Mouse (Mus musculus) embryonic facial prominence, embryonic 14.5 days (tissue): ENCODE results near the gene Lrrc29. TPM values are rescaled to one million over a fixed set of nuclear protein-coding genes. Genes with fewer than 3 reads are reported as not detected.
A peak's percentile ranks its signal among the peaks of the same experiment; 100 is the strongest.

Experiments used
- ATAC-seq: fragments of 200-750 bp; cut with Nextera tagmentation; 2 replicates; pipeline ENCODE4 v1.8.0; 2017; ENCODE audit warnings: low read depth, moderate number of reproducible peaks, moderate TSS enrichment
- DNase-seq: peaks from one replicate; pipeline ENCODE4 v3.0.0-alpha.2; 2015; ENCODE audit warnings: low spot score
- H3K27ac ChIP-seq: fragments of 300-500 bp; sonication (generic); replicated peaks from 2 replicates; pipeline ENCODE4 v1.5.1; 2014; ENCODE audit warnings: low read depth, mild to moderate bottlenecking, low read length, moderate library complexity
- H3K27me3 ChIP-seq: fragments of 300-500 bp; sonication (generic); replicated peaks from 2 replicates; pipeline ENCODE4 v1.6.1; 2014; ENCODE audit warnings: low read length; ENCODE audit not compliant: control insufficient read depth, insufficient read depth
- H3K36me3 ChIP-seq: fragments of 300-500 bp; sonication (generic); 2 replicates; pipeline ENCODE4 v1.6.1; 2014; ENCODE audit warnings: low read length, mixed read lengths; ENCODE audit not compliant: control insufficient read depth, insufficient read depth
- H3K4me1 ChIP-seq: fragments of 300-500 bp; sonication (generic); 2 replicates; pipeline ENCODE4 v1.6.1; 2014; ENCODE audit warnings: antibody characterized with exemption, low read length; ENCODE audit not compliant: control insufficient read depth, insufficient read depth
- H3K4me2 ChIP-seq: fragments of 300-500 bp; sonication (generic); 2 replicates; pipeline ENCODE4 v1.6.1; 2014; ENCODE audit warnings: low read depth, mild to moderate bottlenecking, low read length, moderate library complexity, mixed read lengths
- H3K4me3 ChIP-seq: fragments of 300-500 bp; sonication (generic); 2 replicates; pipeline ENCODE4 v1.5.1; 2014; ENCODE audit warnings: low read depth, mild to moderate bottlenecking, low read length
- H3K9ac ChIP-seq: fragments of 300-500 bp; sonication (generic); 2 replicates; pipeline ENCODE4 v1.6.1; 2014; ENCODE audit warnings: low read depth, mild to moderate bottlenecking, low read length, moderate library complexity, mixed read lengths
- H3K9me3 ChIP-seq: fragments of 300-500 bp; sonication (generic); 2 replicates; pipeline ENCODE4 v1.6.1; 2016; ENCODE audit warnings: low read length; ENCODE audit not compliant: control insufficient read depth
- WGBS: fragments of 180-500 bp; shearing (Covaris S2); extraction: QIAGEN DNeasy Blood & Tissue Kit; methylation state at CpG from one replicate; pipeline ENCODE4 v1.1.7; 2014; 5-methylcytosine and 5-hydroxymethylcytosine counted together
- polyA plus RNA-seq: library from polyadenylated mRNA; unstranded; fragments of >200 nt; fragmentation: Nextera tagmentation; extraction: Ambion mirVana; gene quantifications from 2 replicates; pipeline ENCODE4 v1.2.1, GENCODE M21; 2014

Gene Lrrc29
- polyA plus RNA-seq, 1 experiment from 2014 or later: 1.4 TPM

DNA sequence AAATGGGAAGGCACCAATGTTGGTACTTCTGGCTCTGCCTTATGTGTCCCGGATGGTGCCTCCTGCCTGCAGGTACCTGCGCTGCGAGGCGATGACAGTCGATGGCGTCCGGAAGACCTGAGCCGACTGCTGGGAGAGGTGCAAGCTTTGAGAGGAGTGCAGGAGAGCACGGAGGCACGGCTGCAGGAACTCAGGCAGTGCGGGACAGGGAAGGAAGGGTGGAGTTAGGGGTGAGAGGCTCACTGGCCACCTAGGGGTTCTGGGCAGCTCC is 55.2 kb downstream of the Lrrc29 start:
- peaks cover 97% of the 10 kb centered on the region for H3K27me3 ChIP-seq
- no peaks in the 10 kb centered on the region for H3K36me3 ChIP-seq
- H3K4me1 ChIP-seq: peaks cover 24% of the 10 kb centered on the region; the same call in 1 of the 2 replicates
- 3% methylated on average over 11 of the region's 11 CpGs for WGBS
- H3K27ac ChIP-seq: no peak overlapping the region
- ATAC-seq (no peak), DNase-seq (no peak)
- peak overlapping the region; percentile 10; the same call in 1 of the 2 replicates for H3K4me2 ChIP-seq
- 0 out of 2 replicates have a peak, but pooled peaks cover 4% of the 10 kb centered on the region for H3K9me3 ChIP-seq
- no peak overlapping the region for H3K9ac ChIP-seq
- H3K4me3 ChIP-seq: peak overlapping the region; percentile 50

GRCm38 (mm10) chr8:105270101-105270915 is 55.8 kb downstream of the Lrrc29 start:
- no peak for ATAC-seq
- Histone ChIP-seq H3K27ac (no peak overlapping the region), H3K9ac (peak overlapping the region; percentile 26), H3K27me3 (peaks cover 98% of the 10 kb centered on the region), H3K4me2 (peak overlapping the region; percentile 88), H3K4me1 (peaks cover 19% of the 10 kb centered on the region; the same call in 1 of the 2 replicates), H3K36me3 (no peaks in the 10 kb centered on the region), H3K9me3 (0 out of 2 replicates have a peak, but pooled peaks cover 4% of the 10 kb centered on the region), H3K4me3 (peak overlapping the region; percentile 50)
- 4% methylated on average over 38 of the region's 39 CpGs for WGBS
- no peak for DNase-seq

DNA sequence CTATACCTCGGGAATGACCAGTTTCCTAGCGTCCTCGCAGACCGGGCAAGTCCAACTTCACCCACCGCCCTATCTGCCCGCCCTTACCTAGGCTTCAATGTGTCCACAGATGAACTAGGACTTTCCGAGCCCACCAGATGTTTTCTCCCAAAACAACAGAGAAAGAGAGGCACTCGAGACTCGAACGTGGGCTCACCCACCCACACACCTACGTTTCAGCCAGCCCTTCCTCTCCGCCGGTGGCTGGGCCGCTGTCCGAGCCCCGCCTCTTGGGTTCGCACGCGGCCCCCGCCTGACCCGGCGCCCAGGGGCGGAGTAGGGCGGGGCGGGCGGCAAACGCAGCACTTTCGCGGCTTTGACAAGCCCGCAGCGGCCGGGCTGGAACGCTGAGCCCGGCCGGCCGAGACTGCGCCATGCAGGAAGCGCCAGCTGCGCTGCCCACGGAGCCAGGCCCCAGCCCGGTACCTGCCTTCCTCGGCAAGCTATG is 56.6 kb downstream of the Lrrc29 start, which contains the start of gene Hsf4:
TSS of gene Hsf4 (plus strand) at position 341 of the 487 bp plus-strand sequence.
- Histone ChIP-seq H3K27me3 (peaks cover 95% of the 10 kb centered on the region), H3K9ac (peak within 1 kb of the TSS; percentile 52), H3K9me3 (0 out of 2 replicates have a peak, but pooled peaks cover 4% of the 10 kb centered on the region), H3K4me2 (peak within 1 kb of the TSS; percentile 88), H3K4me3 (peak within 1 kb of the TSS; percentile 50), H3K36me3 (no peaks in the 10 kb centered on the region), H3K4me1 (peaks cover 24% of the 10 kb centered on the region; the same call in 1 of the 2 replicates), H3K27ac (no peak within 1 kb of the TSS)
- WGBS: 2% methylated on average over 20 of the region's 42 CpGs
- DNase-seq (no peak), ATAC-seq (0 out of 2 replicates have a peak, but pooled peaks have one; percentile 1)

- Histone ChIP-seq H3K4me1 (peaks cover 24% of the 10 kb centered on the region; the same call in 1 of the 2 replicates), H3K9me3 (0 out of 2 replicates have a peak, but pooled peaks cover 4% of the 10 kb centered on the region), H3K27me3 (peaks cover 91% of the 10 kb centered on the region), H3K27ac (no peak overlapping the region), H3K9ac (peak overlapping the region; percentile 26), H3K4me3 (peak overlapping the region; percentile 50), H3K36me3 (no peaks in the 10 kb centered on the region), H3K4me2 (peak overlapping the region; percentile 88)
- ATAC-seq (no peak), DNase-seq (no peak)
- WGBS: under 1% methylated on average over 10 of the region's 10 CpGs
Measured at GRCm38 (mm10) chr8:105269075-105269458, 57.0 kb downstream of the Lrrc29 start.

DNA sequence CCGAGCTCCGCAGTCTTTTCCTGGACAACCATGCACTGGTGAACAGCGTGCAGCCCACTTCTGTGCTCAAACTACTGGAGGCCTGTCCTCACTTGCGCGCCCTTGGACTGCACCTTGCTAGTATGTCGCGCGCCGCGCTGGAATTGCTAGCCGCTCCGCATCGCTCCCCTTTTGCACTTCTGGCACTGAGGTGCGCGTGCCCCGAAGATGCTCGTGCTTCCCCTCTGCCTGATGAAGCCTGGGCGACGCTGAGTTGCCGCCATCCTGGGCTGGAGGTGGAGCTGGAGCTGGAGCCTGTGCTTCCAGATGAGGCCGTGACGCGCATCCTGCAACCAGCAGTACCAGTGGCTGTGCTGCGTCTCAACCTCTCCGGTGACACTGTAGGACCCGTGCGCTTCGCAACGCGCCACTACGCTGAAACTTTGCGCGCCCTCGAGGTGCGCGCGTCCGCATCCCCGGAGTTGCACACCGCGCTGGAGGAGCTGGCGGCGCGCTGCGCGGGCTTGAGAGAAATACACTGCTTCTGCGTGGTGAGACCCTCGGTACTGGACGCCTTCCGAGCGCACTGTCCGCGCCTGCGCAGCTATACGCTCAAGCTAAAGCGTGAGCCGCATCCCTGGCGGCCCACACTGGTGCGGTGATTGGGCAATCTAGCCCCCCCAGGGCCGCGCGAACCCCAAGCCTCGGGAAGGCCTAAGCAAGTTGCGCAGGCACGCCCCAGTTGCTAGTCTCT is 57.6 kb downstream of the Lrrc29 start:
- peak; percentile 91 for DNase-seq
- H3K27ac ChIP-seq: no peak overlapping the region
- no peaks in the 10 kb centered on the region for H3K36me3 ChIP-seq
- H3K9ac ChIP-seq: peak overlapping the region; percentile 52
- WGBS: under 1% methylated on average over 62 of the region's 65 CpGs
- 0 out of 2 replicates have a peak, but pooled peaks cover 4% of the 10 kb centered on the region for H3K9me3 ChIP-seq
- peaks cover 24% of the 10 kb centered on the region; the same call in 1 of the 2 replicates for H3K4me1 ChIP-seq
- peak; percentile 82 for ATAC-seq
- H3K4me2 ChIP-seq: peak overlapping the region; percentile 88
- peaks cover 86% of the 10 kb centered on the region for H3K27me3 ChIP-seq
- peak overlapping the region; percentile 50 for H3K4me3 ChIP-seq

DNA sequence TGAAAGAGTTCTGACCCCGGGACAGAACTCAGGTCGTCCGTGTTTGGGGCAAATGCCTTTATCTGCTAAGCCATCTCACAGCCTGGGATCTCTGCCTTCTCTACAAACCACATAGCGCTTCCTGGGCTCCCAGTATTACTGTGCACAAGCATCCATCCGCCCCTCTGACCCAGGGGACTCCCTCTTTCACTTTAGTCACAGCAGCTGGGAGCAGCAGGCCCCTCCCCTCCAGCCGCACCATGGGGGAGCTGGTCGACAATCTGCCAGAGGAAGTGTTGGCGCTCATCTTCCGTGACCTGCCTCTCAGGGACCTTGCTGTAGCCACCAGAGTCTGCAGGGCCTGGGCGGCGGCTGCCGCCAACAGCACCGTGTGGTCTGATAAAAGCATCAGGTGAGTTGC is 59.3 kb downstream of the Lrrc29 start:
- Histone ChIP-seq H3K27me3 (peaks cover 70% of the 10 kb centered on the region), H3K9me3 (0 out of 2 replicates have a peak, but pooled peaks cover 4% of the 10 kb centered on the region), H3K36me3 (no peaks in the 10 kb centered on the region), H3K4me2 (no peak overlapping the region), H3K9ac (no peak overlapping the region), H3K4me3 (no peak overlapping the region), H3K4me1 (peaks cover 24% of the 10 kb centered on the region; the same call in 1 of the 2 replicates), H3K27ac (no peak overlapping the region)
- ATAC-seq: no peak
- WGBS: 19% methylated on average over 13 of the region's 13 CpGs
- no peak for DNase-seq

DNA sequence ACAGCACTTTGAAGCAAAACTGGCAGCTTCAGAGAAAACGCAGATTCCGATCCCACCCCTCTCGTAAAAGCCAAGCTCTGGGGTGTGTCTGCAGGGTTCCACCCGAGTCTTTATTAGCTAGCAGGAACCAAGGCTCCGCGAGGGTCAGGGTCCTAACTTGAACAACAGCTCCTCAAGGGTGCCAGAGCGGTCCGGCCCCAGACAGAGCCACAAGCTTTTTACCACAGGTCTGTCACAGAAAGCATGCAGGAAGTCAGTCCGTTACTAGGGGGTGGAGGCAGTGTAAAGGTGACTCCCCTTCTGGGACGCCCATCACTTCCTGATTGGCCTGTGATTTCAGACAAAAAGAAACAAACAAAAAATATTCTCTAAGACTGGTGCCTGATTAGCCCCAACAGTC is 61.0 kb downstream of the Lrrc29 start:
- peak overlapping the region; percentile 72; the same call in 1 of the 2 replicates for H3K9ac ChIP-seq
- H3K36me3 ChIP-seq: no peaks in the 10 kb centered on the region
- ATAC-seq (no peak), DNase-seq (no peak)
- peaks cover 68% of the 10 kb centered on the region for H3K27me3 ChIP-seq
- H3K27ac ChIP-seq: no peak overlapping the region
- WGBS: 17% methylated on average over 10 of the region's 10 CpGs
- H3K4me3 ChIP-seq: peak overlapping the region; percentile 72
- peak overlapping the region; percentile 91 for H3K4me2 ChIP-seq
- H3K9me3 ChIP-seq: peaks cover 8% of the 10 kb centered on the region; the same call in 1 of the 2 replicates
- H3K4me1 ChIP-seq: peaks cover 22% of the 10 kb centered on the region; the same call in 1 of the 2 replicates
